Mouse (Mus musculus): ENCODE results near the gene Gm28047.
"Not testable (repeated sequence)": the region's sequence is repeated elsewhere in the genome, so short reads cannot be mapped to it uniquely, and the experiment has no call there.

Gm28047 gene

GRCm38 (mm10) chr15:102620765-102621164, 4.1 kb downstream of the Gm28047 start:
- DNase-seq (ENCODE audit: low spot score in 2 of 2) = no peak

GRCm38 (mm10) chr15:102619486-102619885, 5.4 kb downstream of the Gm28047 start:
- DNase-seq (ENCODE audit: low spot score in 2 of 2) = no peak

- no peak for DNase-seq (ENCODE audit: low spot score in 2 of 2)
Observed at GRCm38 (mm10) chr15:102617654-102618053, 7.2 kb downstream of the Gm28047 start.

- no peak for DNase-seq (ENCODE audit: low spot score in 2 of 2)
Observed at GRCm38 (mm10) chr15:102616174-102616573, 8.7 kb downstream of the Gm28047 start.

GRCm38 (mm10) chr15:102614224-102614623, 10.6 kb downstream of the Gm28047 start:
- DNase-seq (ENCODE audit: low spot score in 2 of 2) = no peak

GRCm38 (mm10) chr15:102612966-102613365, 11.9 kb downstream of the Gm28047 start:
- DNase-seq (ENCODE audit: low spot score in 2 of 2) = no peak

GRCm38 (mm10) chr15:102608586-102608985, 16.3 kb downstream of the Gm28047 start:
- not testable (repeated sequence) for DNase-seq (ENCODE audit: low spot score in 2 of 2)

GRCm38 (mm10) chr15:102593996-102594656, 30.7 kb downstream of the Gm28047 start:
- no peak for DNase-seq (ENCODE audit: low spot score in 2 of 2)

GRCm38 (mm10) chr15:102592674-102593073, 32.2 kb downstream of the Gm28047 start:
- no peak for DNase-seq (ENCODE audit: low spot score in 2 of 2)

- no peak for DNase-seq (ENCODE audit: low spot score in 2 of 2)
Observed at GRCm38 (mm10) chr15:102590567-102590966, 34.3 kb downstream of the Gm28047 start.

GRCm38 (mm10) chr15:102589826-102590225, 35.0 kb downstream of the Gm28047 start:
- no peak for DNase-seq (ENCODE audit: low spot score in 2 of 2)

- no peak for DNase-seq (ENCODE audit: low spot score in 2 of 2)
Observed at GRCm38 (mm10) chr15:102585501-102585900, 39.4 kb downstream of the Gm28047 start.

- DNase-seq (ENCODE audit: low spot score in 2 of 2) = peak in 1 of 2 experiments; percentile 19
Observed at GRCm38 (mm10) chr15:102583708-102584383, 41.0 kb downstream of the Gm28047 start.

- DNase-seq (ENCODE audit: low spot score in 2 of 2) = no peak
Observed at GRCm38 (mm10) chr15:102581205-102581604, 43.7 kb downstream of the Gm28047 start.

GRCm38 (mm10) chr15:102578351-102578750, 46.5 kb downstream of the Gm28047 start:
- no peak for DNase-seq (ENCODE audit: low spot score in 2 of 2)

GRCm38 (mm10) chr15:102576972-102577371, 47.9 kb downstream of the Gm28047 start:
- no peak for DNase-seq (ENCODE audit: low spot score in 2 of 2)

- DNase-seq (ENCODE audit: low spot score in 2 of 2) = no peak
Observed at GRCm38 (mm10) chr15:102572081-102572480, 52.8 kb downstream of the Gm28047 start.

- no peak for DNase-seq (ENCODE audit: low spot score in 2 of 2)
Observed at GRCm38 (mm10) chr15:102567849-102568248, 57.0 kb downstream of the Gm28047 start.

GRCm38 (mm10) chr15:102563681-102564080, 61.2 kb downstream of the Gm28047 start:
- DNase-seq (ENCODE audit: low spot score in 2 of 2) = no peak

- DNase-seq (ENCODE audit: low spot score in 2 of 2) = no peak
Observed at GRCm38 (mm10) chr15:102563061-102563460, 61.8 kb downstream of the Gm28047 start.

GRCm38 (mm10) chr15:102562491-102562890, 62.4 kb downstream of the Gm28047 start:
- no peak for DNase-seq (ENCODE audit: low spot score in 2 of 2)

- no peak for DNase-seq (ENCODE audit: low spot score in 2 of 2)
Observed at GRCm38 (mm10) chr15:102557580-102557979, 67.3 kb downstream of the Gm28047 start.

GRCm38 (mm10) chr15:102555581-102555980, 69.3 kb downstream of the Gm28047 start:
- DNase-seq (ENCODE audit: low spot score in 2 of 2) = no peak
